Mouse (Mus musculus) R1 (cell line): ENCODE measurements around the gene Ddx42.
"Not testable (repeated sequence)": the region's sequence is repeated elsewhere in the genome, so short reads cannot be mapped to it uniquely, and the experiment has no call there.

ENCODE experiments used
- DNase-seq: peaks from one replicate; pipeline ENCODE4 v3.0.0-alpha.2; 2018; ENCODE audit warnings: low read depth, low spot score

The Ddx42 gene

GRCm38 (mm10) chr11:106201337-106202122 lies 15.2 kb upstream of the Ddx42 start:
- DNase-seq = no peak

GRCm38 (mm10) chr11:106202123-106202465 lies 14.6 kb upstream of the Ddx42 start, which contains the start of gene Strada:
TSS of gene Strada (minus strand) at chr11:106202168.
- no peak for DNase-seq

GRCm38 (mm10) chr11:106212771-106213170 lies 4.0 kb upstream of the Ddx42 start:
- no peak for DNase-seq

GRCm38 (mm10) chr11:106214856-106215255 lies 1.9 kb upstream of the Ddx42 start:
- DNase-seq = no peak

GRCm38 (mm10) chr11:106215450-106215859 lies 1.3 kb upstream of the Ddx42 start:
- no peak for DNase-seq

- DNase-seq = peak; percentile 98
Observed at GRCm38 (mm10) chr11:106215927-106216729, 598 bp upstream of the Ddx42 start, which contains the start of gene Ccdc47. TSS of gene Ccdc47 (minus strand) at chr11:106216344.

GRCm38 (mm10) chr11:106220603-106221002 lies 3.9 kb downstream of the Ddx42 start:
- no peak for DNase-seq

GRCm38 (mm10) chr11:106233978-106234377 lies 17.3 kb downstream of the Ddx42 start:
- DNase-seq = not testable (repeated sequence)

- DNase-seq = peak; percentile 62
Observed at GRCm38 (mm10) chr11:106246834-106247233, 30.1 kb downstream of the Ddx42 start.

GRCm38 (mm10) chr11:106249326-106249725 lies 32.6 kb downstream of the Ddx42 start:
- DNase-seq = no peak

GRCm38 (mm10) chr11:106254767-106255166 lies 38.0 kb downstream of the Ddx42 start:
- no peak for DNase-seq

- no peak for DNase-seq
Observed at GRCm38 (mm10) chr11:106255174-106255573, 38.4 kb downstream of the Ddx42 start.

GRCm38 (mm10) chr11:106255685-106256451 lies 39.1 kb downstream of the Ddx42 start, which contains the start of the genes Ftsj3 and Psmc5:
TSS of gene Ftsj3 (minus strand) at chr11:106256079.
TSS of gene Psmc5 (plus strand) at chr11:106256154.
- DNase-seq = peak; percentile 96

- DNase-seq = no peak
Observed at GRCm38 (mm10) chr11:106256775-106257174, 40.0 kb downstream of the Ddx42 start.

- DNase-seq = no peak
Observed at GRCm38 (mm10) chr11:106260826-106261450, 44.2 kb downstream of the Ddx42 start.

- DNase-seq = no peak
Observed at GRCm38 (mm10) chr11:106263963-106264362, 47.2 kb downstream of the Ddx42 start.

- DNase-seq = no peak
Observed at GRCm38 (mm10) chr11:106264988-106265387, 48.3 kb downstream of the Ddx42 start.

- DNase-seq = no peak
Observed at GRCm38 (mm10) chr11:106265570-106265969, 48.8 kb downstream of the Ddx42 start.

GRCm38 (mm10) chr11:106266431-106266830 lies 49.7 kb downstream of the Ddx42 start:
- no peak for DNase-seq

- no peak for DNase-seq
Observed at GRCm38 (mm10) chr11:106267311-106267852, 50.7 kb downstream of the Ddx42 start.

- DNase-seq = no peak
Observed at GRCm38 (mm10) chr11:106267871-106268270, 51.1 kb downstream of the Ddx42 start.
